Mouse (Mus musculus) heart, embryonic 14.5 days (tissue): ENCODE measurements around the gene Poc1b. TPM values are rescaled to one million over a fixed set of nuclear protein-coding genes. Genes with fewer than 3 reads are reported as not detected.

Source experiments
- ATAC-seq: fragments of 200-750 bp; cut with Nextera tagmentation; 2 replicates; pipeline ENCODE4 v1.8.0; 2017; ENCODE audit warnings: low read depth, moderate TSS enrichment; ENCODE audit not compliant: insufficient number of reproducible peaks, insufficient read depth, low FRiP score
- H3K27ac ChIP-seq, 2 experiments: fragments of 200-500 bp in 1 of 2; fragments of 300-500 bp in 1 of 2; sonication (generic) in 1 of 2; replicated peaks in 1 of 2; 2 replicates each; pipeline ENCODE4 v1.5.1; 2012 to 2014; ENCODE audit warnings: low read depth in 2 of 2, low read length in 2 of 2, control low read depth in 1 of 2, mild to moderate bottlenecking in 1 of 2, mixed read lengths in 1 of 2; ENCODE audit not compliant: control insufficient read depth in 1 of 2, insufficient read depth in 1 of 2
- H3K27me3 ChIP-seq: fragments of 300-500 bp; sonication (generic); 2 replicates; pipeline ENCODE4 v1.6.1; 2014; ENCODE audit warnings: mild to moderate bottlenecking, low read length, control low read depth; ENCODE audit not compliant: control insufficient read depth, insufficient read depth
- H3K36me3 ChIP-seq: fragments of 300-500 bp; sonication (generic); 2 replicates; pipeline ENCODE4 v1.6.1; 2014; ENCODE audit warnings: mild to moderate bottlenecking, control low read depth, low read length, mixed read lengths; ENCODE audit not compliant: control insufficient read depth, insufficient read depth
- H3K4me1 ChIP-seq, 2 experiments: fragments of 200-500 bp in 1 of 2; fragments of 300-500 bp in 1 of 2; sonication (generic) in 1 of 2; 2 replicates each; pipeline ENCODE4 v1.6.1; 2012 to 2014; ENCODE audit warnings: low read length in 2 of 2, control low read depth in 1 of 2, mixed read lengths in 1 of 2; ENCODE audit not compliant: control insufficient read depth in 2 of 2, insufficient read depth in 2 of 2
- H3K4me2 ChIP-seq: fragments of 300-500 bp; sonication (generic); 2 replicates; pipeline ENCODE4 v1.6.1; 2014; ENCODE audit warnings: mild to moderate bottlenecking, low read length
- H3K4me3 ChIP-seq, 2 experiments: fragments of 200-500 bp in 1 of 2; fragments of 300-500 bp in 1 of 2; sonication (generic) in 1 of 2; 2 replicates each; pipeline ENCODE4 v1.5.1; 2012 to 2014; ENCODE audit warnings: low read length in 2 of 2, mild to moderate bottlenecking in 2 of 2, control low read depth in 1 of 2, low read depth in 1 of 2, moderate library complexity in 1 of 2; ENCODE audit not compliant: control insufficient read depth in 1 of 2, insufficient read depth in 1 of 2
- H3K9ac ChIP-seq: fragments of 300-500 bp; sonication (generic); 2 replicates; pipeline ENCODE4 v1.6.1; 2014; ENCODE audit warnings: mild to moderate bottlenecking, low read length
- H3K9me3 ChIP-seq: fragments of 300-500 bp; sonication (generic); 2 replicates; pipeline ENCODE4 v1.6.1; 2016; ENCODE audit warnings: low read length, control low read depth; ENCODE audit not compliant: control insufficient read depth
- WGBS: fragments of 180-500 bp; shearing (Covaris S2); extraction: QIAGEN DNeasy Blood & Tissue Kit; methylation state at CpG from one replicate; pipeline ENCODE4 v1.1.7; 2014; 5-methylcytosine and 5-hydroxymethylcytosine counted together
- polyA plus RNA-seq: library from polyadenylated mRNA; unstranded; fragments of >200 nt; fragmentation: Nextera tagmentation; extraction: Ambion mirVana; gene quantifications from 2 replicates; pipeline ENCODE4 v1.2.1, GENCODE M21; 2014

Gene Poc1b
- polyA plus RNA-seq, 1 experiment from 2014 or later: 11.7 TPM

DNA sequence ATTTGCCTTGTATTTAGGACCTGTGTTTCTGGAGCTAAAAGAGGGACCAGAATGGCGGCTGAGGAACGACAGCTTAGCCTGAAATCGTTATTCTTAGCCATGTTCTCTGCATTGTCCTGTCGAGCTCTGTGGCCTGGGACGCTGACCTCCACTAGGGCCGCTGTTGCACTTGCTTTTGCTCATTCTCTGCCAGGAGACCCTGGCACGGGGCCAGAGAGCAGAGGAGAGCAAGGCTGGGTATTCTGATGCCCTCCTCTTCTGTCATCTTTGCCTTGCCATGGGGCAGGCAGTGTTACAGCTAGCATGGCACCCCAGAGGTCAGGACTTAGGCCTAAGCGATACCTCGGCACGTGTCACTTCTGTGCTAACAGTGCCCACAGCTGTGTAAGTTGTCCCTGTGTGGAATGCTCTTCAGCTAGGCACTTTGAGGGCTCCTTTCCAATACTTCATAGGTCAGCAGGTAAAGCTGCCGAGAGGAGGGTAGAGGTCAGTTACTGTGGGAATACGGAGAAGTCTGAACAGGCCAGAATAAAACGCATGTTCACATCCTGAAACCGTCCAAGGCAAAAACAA lies 23.3 kb upstream of the Poc1b start:
- no peaks in the 10 kb centered on the region for H3K36me3 ChIP-seq
- no peak overlapping the region for H3K4me3 ChIP-seq
- H3K27ac ChIP-seq: no peak overlapping the region
- ATAC-seq: peak; percentile 47; the same call in 1 of the 2 replicates
- WGBS: 73% methylated on average over 14 of the region's 14 CpGs
- no peaks in the 10 kb centered on the region for H3K9me3 ChIP-seq
- H3K9ac ChIP-seq: no peak overlapping the region
- peaks cover 10 to 13% of the 10 kb centered on the region in 2 experiments for H3K4me1 ChIP-seq
- H3K4me2 ChIP-seq: no peak overlapping the region
- no peaks in the 10 kb centered on the region for H3K27me3 ChIP-seq

DNA sequence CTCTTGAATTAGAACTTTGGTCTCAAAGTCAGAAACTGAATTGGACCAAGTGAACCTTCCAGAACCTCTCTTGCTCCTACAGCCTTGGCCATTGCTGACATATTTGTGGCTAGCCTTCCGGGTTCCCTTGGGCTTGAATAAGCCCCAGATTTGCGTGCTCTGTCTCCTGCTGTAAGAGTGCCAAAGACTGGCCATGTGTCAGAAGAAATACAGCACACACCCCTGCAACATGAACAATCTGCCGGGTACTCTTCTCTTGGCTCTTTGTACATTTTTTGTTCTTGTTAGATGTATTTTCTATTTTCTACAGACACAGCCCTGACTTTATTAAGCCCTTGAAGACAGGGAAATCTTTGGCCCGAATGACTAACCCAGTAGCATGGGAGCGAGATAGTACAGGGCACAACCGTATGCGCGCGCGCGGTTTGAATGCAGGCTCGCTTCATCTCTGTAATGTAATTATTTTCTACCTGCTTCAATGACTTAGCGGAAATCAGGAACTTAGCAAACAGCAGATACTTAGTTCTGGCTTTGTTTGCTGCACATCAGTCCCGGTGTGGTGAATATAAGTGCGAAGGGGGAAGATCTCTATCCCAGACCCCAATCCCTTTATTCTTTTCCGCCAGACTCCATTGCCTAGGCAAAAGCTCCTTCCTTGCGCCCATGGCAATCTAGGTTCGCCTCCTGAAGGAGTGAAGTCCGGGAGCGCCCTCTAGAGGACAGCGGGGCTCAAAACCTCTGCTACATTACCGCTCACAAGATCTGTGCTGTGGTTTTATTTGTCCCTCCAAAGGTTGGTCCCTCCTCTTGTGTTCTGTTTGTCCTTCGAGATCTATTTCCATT lies 22.2 kb upstream of the Poc1b start:
- H3K36me3 ChIP-seq: no peaks in the 10 kb centered on the region
- H3K9ac ChIP-seq: no peak overlapping the region
- no peak overlapping the region for H3K27ac ChIP-seq
- ATAC-seq: no peak
- H3K4me3 ChIP-seq: no peak overlapping the region; a peak in 1 of 4 replicates
- WGBS: 44% methylated on average over 23 of the region's 23 CpGs
- peaks cover 10 to 13% of the 10 kb centered on the region in 2 experiments for H3K4me1 ChIP-seq
- H3K9me3 ChIP-seq: no peaks in the 10 kb centered on the region
- no peaks in the 10 kb centered on the region for H3K27me3 ChIP-seq
- H3K4me2 ChIP-seq: peak overlapping the region; percentile 35

DNA sequence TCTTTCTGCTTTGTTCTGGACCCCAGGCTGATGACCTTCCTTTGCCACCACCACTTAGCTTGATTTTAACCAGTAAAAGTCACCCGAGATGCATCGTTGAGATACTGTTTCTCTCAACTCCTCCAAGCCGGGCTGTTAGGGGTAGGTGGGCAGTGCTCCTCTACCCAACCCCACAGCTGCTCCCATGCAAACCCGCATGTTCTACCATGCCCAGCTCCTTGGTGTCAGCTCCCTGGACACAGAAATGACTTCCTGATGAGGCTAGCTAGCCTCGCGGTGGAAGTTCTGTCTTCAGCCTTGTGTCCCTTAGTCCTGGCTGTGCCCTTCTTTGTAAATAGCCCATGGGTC lies 21.6 kb upstream of the Poc1b start:
- 50% methylated on average over 6 of the region's 6 CpGs for WGBS
- ATAC-seq: no peak
- H3K9ac ChIP-seq: no peak overlapping the region
- H3K4me2 ChIP-seq: peak overlapping the region; percentile 35
- no peaks in the 10 kb centered on the region for H3K36me3 ChIP-seq
- no peaks in the 10 kb centered on the region for H3K27me3 ChIP-seq
- peaks cover 10 to 13% of the 10 kb centered on the region in 2 experiments for H3K4me1 ChIP-seq
- H3K9me3 ChIP-seq: no peaks in the 10 kb centered on the region
- no peak overlapping the region for H3K4me3 ChIP-seq
- H3K27ac ChIP-seq: no peak overlapping the region

DNA sequence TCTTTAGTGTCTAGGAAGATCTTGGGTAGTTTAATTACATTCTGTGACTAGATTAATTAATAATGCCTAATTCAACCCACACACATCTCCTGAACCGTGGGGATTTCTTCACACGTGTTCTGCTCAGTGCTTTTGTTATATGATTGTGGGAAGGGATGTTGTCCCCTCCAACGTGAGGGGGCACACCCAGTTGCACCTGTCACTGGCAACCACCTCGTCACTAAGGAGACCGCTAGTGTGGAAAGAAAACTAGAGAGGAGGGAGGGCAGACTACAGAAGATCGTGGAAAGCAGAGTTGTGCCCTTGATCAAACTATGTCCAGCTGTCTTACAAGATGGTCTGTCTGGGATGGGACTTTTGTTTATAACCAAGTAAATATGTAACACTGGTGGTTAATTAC lies 20.8 kb upstream of the Poc1b start:
- ATAC-seq: no peak
- Histone ChIP-seq H3K4me2 (no peak overlapping the region), H3K9ac (no peak overlapping the region), H3K36me3 (no peaks in the 10 kb centered on the region), H3K4me1 (peaks cover 10 to 13% of the 10 kb centered on the region in 2 experiments), H3K9me3 (no peaks in the 10 kb centered on the region), H3K27ac (no peak overlapping the region), H3K4me3 (no peak overlapping the region), H3K27me3 (no peaks in the 10 kb centered on the region)
- 61% methylated on average over 6 of the region's 6 CpGs for WGBS

DNA sequence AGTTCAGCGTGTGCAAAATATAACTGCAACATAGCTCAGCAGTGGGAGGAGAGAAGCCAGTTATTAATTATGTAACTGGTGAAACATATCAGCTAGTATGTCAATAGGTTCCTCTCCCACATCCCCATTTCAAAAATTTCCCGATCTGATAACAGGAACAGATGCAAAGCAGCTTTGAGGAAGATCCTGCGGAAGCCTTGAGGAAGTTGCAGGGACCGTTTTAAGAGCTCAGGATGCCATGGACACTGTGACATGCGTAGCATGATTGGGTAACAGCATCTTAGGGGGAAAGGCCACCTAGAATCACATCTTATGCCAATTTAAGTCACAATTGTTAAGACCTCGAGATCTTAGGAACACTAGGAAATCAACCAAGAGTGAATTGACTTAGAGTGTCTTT lies 16.9 kb upstream of the Poc1b start:
- Histone ChIP-seq H3K27ac (no peak overlapping the region), H3K27me3 (no peaks in the 10 kb centered on the region), H3K36me3 (no peaks in the 10 kb centered on the region), H3K4me2 (no peak overlapping the region), H3K9me3 (0 out of 2 replicates have a peak, but pooled peaks cover 3% of the 10 kb centered on the region), H3K4me3 (no peak overlapping the region), H3K9ac (no peak overlapping the region), H3K4me1 (no peaks in the 10 kb centered on the region)
- WGBS: 69% methylated on average over 6 of the region's 6 CpGs
- ATAC-seq: no peak

DNA sequence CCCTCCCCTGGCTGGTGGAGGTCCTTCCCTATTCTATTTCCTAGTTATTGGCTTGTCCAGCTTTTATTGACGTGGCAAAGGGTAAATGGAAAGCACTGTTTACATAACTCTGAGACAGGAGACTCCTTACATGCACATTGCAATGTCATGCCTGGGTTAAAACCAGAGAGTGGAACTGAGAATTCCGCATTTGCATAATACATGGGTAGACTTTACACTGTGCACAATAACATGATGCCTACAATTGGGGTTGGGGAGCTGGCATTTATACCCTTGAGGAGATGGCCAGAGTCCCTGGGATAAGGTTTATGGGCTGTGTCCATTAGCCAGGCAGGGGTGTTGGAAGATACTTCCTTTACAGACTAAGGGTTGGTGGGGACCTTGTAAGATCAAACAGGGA lies 13.5 kb upstream of the Poc1b start:
- Histone ChIP-seq H3K27me3 (no peaks in the 10 kb centered on the region), H3K9ac (no peak overlapping the region), H3K4me1 (no peaks in the 10 kb centered on the region), H3K36me3 (no peaks in the 10 kb centered on the region), H3K4me3 (no peak overlapping the region), H3K9me3 (0 out of 2 replicates have a peak, but pooled peaks cover 3% of the 10 kb centered on the region), H3K27ac (no peak overlapping the region), H3K4me2 (no peak overlapping the region)
- no peak for ATAC-seq
- WGBS: 78% methylated on average over 2 of the region's 2 CpGs

DNA sequence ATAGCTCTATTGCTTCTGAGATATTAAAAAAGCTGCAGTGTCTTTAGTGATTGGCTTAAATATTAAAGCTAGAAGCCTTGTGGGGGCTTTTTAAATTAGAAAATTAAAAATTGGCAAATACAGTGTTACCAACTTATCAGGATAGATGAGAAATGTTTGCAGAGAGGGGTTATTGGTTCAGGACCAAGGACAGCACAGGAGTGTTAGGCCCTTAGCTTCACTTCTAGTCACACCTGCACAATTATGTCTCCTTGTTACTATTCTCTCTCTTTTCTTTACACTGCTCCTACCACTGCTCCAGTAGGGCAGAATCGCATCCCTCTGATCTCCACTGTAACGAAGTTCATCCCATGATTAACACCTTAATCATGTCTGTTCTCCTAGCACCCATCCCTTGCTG lies 11.7 kb upstream of the Poc1b start:
- Histone ChIP-seq H3K4me1 (no peaks in the 10 kb centered on the region), H3K27me3 (no peaks in the 10 kb centered on the region), H3K9me3 (0 out of 2 replicates have a peak, but pooled peaks cover 3% of the 10 kb centered on the region), H3K36me3 (no peaks in the 10 kb centered on the region), H3K4me2 (no peak overlapping the region), H3K4me3 (no peak overlapping the region), H3K9ac (no peak overlapping the region), H3K27ac (no peak overlapping the region)
- ATAC-seq: no peak
- WGBS: 65% methylated on average over 2 of the region's 2 CpGs
